Mouse (Mus musculus) lung, adult 2 months (tissue): Measurements from ENCODE around the gene Sync. TPM values are rescaled to one million over a fixed set of nuclear protein-coding genes. Genes with fewer than 3 reads are reported as not detected.

Source experiments
- DNase-seq: peaks from one replicate; pipeline ENCODE4 v3.0.0; 2022
- H3K4me1 ChIP-seq: fragments of 200-500 bp; 2 replicates; pipeline ENCODE4 v1.6.1; 2011; ENCODE audit warnings: low read length; ENCODE audit not compliant: control insufficient read depth, insufficient read depth
- H3K4me3 ChIP-seq: fragments of 200-500 bp; replicated peaks from 2 replicates; pipeline ENCODE3; 2011; ENCODE audit warnings: low read depth, mild to moderate bottlenecking, control low read depth, low read length; ENCODE audit errors: extremely low read depth
- CTCF ChIP-seq: fragments of 200-500 bp; IDR thresholded peaks from 2 replicates; pipeline ENCODE4 v1.5.1; 2011; ENCODE audit warnings: mild to moderate bottlenecking, low read length, control low read depth; ENCODE audit not compliant: insufficient read depth
- POLR2A ChIP-seq: fragments of 200-500 bp; IDR thresholded peaks from 2 replicates; pipeline ENCODE4 v1.6.1; 2011; ENCODE audit warnings: low read depth, mild to moderate bottlenecking, control low read depth, low read length, borderline replicate concordance; ENCODE audit errors: extremely low read depth
- WGBS: fragments of 180-500 bp; shearing (Covaris S2); methylation state at CpG from one replicate; pipeline ENCODE4 v1.1.7; 2018; 5-methylcytosine and 5-hydroxymethylcytosine counted together
- polyA plus RNA-seq: library from polyadenylated mRNA; depleted of rRNA; stranded (reverse); fragments of >200 nt; gene quantifications from 2 replicates; pipeline ENCODE4 v1.2.3, GENCODE M21; 2012

Sync gene
- polyA plus RNA-seq, 1 experiment: 2.8 TPM

- TF ChIP-seq POLR2A: no peak
- Histone ChIP-seq H3K4me1 (no peaks in the 10 kb centered on the region; the same call in 1 of the 2 replicates), H3K4me3 (no peak overlapping the region)
- DNase-seq: no peak
- 50% methylated on average over 4 of the region's 4 CpGs for WGBS
These were observed 10.3 kb downstream of the Sync start for GRCm38 (mm10) chr4:129297724-129298123.

DNA sequence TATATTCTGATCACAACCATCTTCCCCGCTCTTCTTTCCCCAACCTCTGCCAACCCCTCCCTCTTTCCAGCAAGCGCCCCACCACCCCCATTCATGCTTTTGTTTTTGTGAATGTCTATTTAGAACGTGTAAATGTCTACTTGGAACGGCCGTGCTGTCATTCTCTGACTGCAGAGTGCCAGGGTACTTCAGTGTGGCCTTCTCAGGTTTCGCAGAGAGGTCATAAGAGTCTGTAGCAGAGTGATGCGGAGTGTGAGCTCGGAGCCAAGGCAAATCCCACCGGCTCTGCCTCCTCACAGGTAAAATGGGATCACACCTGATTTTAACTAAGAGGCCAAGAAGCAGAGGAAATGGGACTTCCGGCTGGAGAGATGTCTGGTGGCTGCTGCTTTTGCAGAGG lies 11.7 kb downstream of the Sync start:
- 50% methylated on average over 10 of the region's 10 CpGs for WGBS
- no peak for DNase-seq
- TF ChIP-seq CTCF (no peak), POLR2A (no peak)
- no peaks in the 10 kb centered on the region; the same call in 1 of the 2 replicates for H3K4me1 ChIP-seq
- no peak overlapping the region for H3K4me3 ChIP-seq

GRCm38 (mm10) chr4:129303401-129303800 lies 16.0 kb downstream of the Sync start:
- no peak overlapping the region for H3K4me3 ChIP-seq
- 71% methylated on average over 5 of the region's 5 CpGs for WGBS
- DNase-seq: no peak
- TF ChIP-seq CTCF (no peak), POLR2A (no peak)
- no peaks in the 10 kb centered on the region for H3K4me1 ChIP-seq

DNA sequence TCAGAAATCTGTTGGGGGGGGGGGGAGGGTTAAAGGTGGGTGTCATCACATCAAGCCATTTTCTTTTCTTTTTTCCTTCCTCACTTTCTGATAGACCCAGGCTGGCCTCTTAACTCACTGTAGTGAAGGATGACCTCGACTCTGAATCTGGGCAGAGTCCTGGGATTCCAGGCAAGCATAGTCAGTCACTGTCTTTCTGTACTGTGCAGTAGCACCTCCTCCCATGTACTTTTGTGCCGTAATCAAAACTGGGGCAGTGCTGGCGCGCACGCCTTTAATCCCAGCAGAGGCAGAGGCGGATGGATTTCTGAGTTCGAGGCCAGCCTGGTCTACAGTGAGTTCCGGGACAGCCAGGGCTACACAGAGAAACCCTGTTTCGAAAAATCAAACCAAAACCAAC lies 16.4 kb downstream of the Sync start:
- WGBS: 78% methylated on average over 9 of the region's 9 CpGs
- no peaks in the 10 kb centered on the region for H3K4me1 ChIP-seq
- TF ChIP-seq CTCF: no peak
- H3K4me3 ChIP-seq: no peak overlapping the region
- no peak for DNase-seq

DNA sequence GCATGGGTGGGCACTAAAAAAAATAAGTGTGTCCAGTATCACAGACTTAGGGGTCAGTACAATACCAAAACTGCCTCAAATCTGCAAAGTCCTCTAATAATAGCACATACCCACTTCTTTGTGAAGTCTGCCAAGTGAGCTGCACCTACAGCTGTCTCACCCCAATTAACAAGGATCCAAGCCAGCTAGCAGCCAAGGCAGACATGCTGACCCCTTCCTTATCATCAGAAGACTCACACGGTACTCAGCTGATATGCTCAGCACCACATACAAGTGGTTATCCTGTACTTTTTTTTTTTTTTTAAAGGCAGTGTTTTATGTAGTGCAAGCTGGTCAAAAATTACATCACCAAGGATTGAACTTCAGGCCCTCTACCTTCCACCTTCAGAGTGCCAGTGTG lies 16.9 kb downstream of the Sync start:
- WGBS: 46% methylated on average over 1 of the region's 1 CpGs
- no peaks in the 10 kb centered on the region for H3K4me1 ChIP-seq
- no peak for DNase-seq
- no peak for TF ChIP-seq CTCF
- TF ChIP-seq POLR2A: no peak
- no peak overlapping the region for H3K4me3 ChIP-seq

DNA sequence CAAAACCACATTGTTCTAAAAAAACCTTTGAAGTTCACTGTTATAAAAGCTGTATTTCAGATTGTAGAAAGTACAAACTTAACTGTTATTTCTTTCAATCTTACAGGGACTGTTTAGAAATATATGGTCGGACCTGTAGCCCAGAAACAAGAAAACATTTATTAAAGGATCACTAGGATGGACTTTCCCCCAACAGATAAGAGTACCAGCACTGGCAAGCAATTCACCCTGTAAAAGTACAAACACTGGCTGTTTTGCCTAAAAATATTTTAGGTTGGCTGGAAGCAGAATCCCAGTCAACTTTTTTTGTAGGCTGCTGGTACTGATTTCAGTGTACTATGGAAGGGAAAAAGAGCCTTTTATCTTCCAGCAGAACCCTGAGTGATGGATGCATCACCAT lies 20.5 kb downstream of the Sync start:
- 90% methylated on average over 1 of the region's 1 CpGs for WGBS
- TF ChIP-seq POLR2A (no peak), CTCF (no peak)
- no peaks in the 10 kb centered on the region for H3K4me1 ChIP-seq
- no peak overlapping the region for H3K4me3 ChIP-seq
- DNase-seq: no peak

GRCm38 (mm10) chr4:129313886-129314285 lies 26.5 kb downstream of the Sync start:
- TF ChIP-seq CTCF: no peak
- no peak for TF ChIP-seq POLR2A
- 61% methylated on average over 3 of the region's 3 CpGs for WGBS
- no peaks in the 10 kb centered on the region for H3K4me1 ChIP-seq
- no peak for DNase-seq
- no peak overlapping the region for H3K4me3 ChIP-seq

GRCm38 (mm10) chr4:129320876-129321275 lies 33.5 kb downstream of the Sync start:
- H3K4me3 ChIP-seq: no peak overlapping the region
- peaks cover 5% of the 10 kb centered on the region for H3K4me1 ChIP-seq
- 58% methylated on average over 1 of the region's 1 CpGs for WGBS
- TF ChIP-seq CTCF (no peak), POLR2A (no peak)
- DNase-seq: no peak

DNA sequence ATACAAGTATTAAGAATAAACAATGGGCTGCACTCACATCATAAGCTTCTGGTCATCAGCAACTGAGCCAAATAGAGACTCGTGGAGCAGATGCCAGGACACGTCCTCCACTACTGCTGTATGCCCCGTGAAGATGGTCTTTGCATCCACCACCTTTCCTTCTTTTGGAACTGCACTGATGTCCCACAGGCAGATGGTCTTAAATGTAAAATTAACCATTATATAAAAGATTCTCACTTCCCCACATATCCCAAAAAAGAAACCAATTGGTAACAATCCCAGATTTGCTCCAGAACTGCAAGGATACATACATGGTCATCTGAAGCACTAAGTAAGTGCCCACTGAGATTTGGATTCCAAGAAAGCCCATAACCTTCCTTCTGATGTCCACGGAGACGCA lies 34.6 kb downstream of the Sync start:
- no peak for DNase-seq
- no peak overlapping the region for H3K4me3 ChIP-seq
- WGBS: 87% methylated on average over 5 of the region's 5 CpGs
- H3K4me1 ChIP-seq: peaks cover 5% of the 10 kb centered on the region
- no peak for TF ChIP-seq CTCF
- TF ChIP-seq POLR2A: no peak

DNA sequence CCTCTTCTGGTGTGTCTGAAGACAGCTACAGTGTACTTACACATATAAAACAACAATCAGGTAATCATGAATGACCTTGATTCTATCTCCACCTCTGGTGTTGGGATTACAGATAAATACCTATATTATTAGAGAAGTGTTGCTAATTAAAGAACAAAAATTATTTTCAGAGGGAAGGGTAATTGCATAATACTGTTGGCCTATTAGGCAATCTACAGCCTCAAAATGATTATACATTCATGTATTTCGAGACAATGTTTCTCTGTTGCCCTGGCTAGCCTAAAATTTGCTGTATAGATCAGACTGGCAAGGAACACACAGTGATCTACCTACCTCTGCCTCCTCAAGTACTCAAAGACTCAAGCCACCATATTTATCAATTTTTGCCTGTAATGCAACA lies 36.1 kb downstream of the Sync start:
- no peak for TF ChIP-seq POLR2A
- WGBS: 62% methylated on average over 1 of the region's 1 CpGs
- Histone ChIP-seq H3K4me3 (no peak overlapping the region), H3K4me1 (peaks cover 5% of the 10 kb centered on the region)
- DNase-seq: no peak

GRCm38 (mm10) chr4:129324756-129325155 lies 37.3 kb downstream of the Sync start:
- DNase-seq: no peak
- Histone ChIP-seq H3K4me1 (peaks cover 5% of the 10 kb centered on the region), H3K4me3 (no peak overlapping the region)
- whole genome bisulfite sequencing: 53% methylated on average over 1 of the region's 1 CpGs
- no peak for TF ChIP-seq POLR2A
- TF ChIP-seq CTCF: no peak
